Mouse (Mus musculus) stomach, adult 2 months (tissue): ENCODE data around the gene Mdm1. TPM values are rescaled to one million over a fixed set of nuclear protein-coding genes. Genes with fewer than 3 reads are reported as not detected.

ENCODE experiments used
- polyA plus RNA-seq: library from polyadenylated mRNA; depleted of rRNA; stranded (reverse); fragments of >200 nt; gene quantifications from 2 replicates; pipeline ENCODE4 v1.2.3, GENCODE M21; 2012; rRNA removed

Mdm1 gene
- polyA plus RNA-seq: 0.31 and 0.81 TPM in 2 replicates

DNA sequence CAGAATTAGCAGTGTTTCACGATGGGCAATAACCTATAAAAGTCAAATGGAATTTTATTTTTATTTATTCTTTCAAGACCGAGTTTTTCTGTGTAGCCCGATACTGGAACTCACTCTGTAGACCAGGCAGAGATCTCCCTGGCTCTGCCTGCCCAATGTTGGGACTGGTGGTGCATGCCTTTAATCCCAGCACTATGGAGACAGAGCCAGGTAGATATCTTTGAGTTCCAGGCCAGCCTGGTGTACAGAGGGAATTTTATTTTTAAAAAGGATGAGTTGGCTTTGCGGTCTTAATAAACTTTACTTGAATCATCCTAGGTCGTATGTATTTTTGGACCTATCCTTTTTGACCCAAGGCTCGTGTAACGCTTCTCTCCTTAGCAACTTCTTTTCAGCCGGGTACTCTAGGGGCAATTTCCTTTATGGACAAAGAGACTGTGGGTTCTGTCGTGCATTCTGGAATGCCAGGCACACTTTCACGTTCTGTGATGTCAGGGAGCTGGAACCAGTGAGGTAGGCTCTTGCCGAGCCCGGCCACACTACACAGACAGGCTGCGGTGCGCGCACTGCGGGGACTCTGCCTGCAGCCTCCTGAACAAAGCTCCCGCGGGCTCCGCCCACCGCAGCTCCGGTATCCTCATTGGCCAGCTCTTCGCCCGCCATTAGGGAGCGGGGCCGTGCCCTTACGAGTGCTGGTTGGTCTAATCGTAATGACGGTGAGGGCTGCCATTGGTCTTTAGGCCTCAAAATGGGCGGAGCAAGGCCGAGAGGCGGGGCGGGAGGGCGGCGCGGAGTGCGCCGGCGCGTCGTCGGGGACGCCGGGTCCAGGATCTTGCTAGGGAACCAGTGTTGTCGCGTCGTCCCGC, at the start of gene Mdm1:
Gene Mdm1 (plus strand): TSS at position 794 of the 866 bp plus-strand sequence.

DNA sequence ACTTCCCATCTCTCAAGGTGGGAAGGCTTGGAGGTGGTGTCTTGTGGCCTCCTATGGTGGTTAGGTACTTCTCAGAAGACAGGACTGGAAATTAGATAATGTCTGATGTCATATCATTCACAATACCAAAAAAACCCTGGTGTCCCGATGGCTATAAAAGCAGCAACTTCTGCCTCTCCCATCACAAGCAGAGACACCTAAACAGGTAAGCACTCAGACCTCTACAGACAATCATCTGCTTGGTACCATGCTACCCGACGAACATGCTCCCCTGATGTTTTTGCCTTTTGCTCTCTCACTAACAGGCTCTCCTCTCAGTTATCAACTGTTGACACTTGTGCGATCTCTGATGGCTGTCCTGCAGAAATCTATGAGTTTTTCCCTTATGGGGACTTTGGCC, 63.0 kb downstream of the Mdm1 start, which contains the start of gene Il22:
Gene Il22 (plus strand): TSS at position 301 of the 400 bp plus-strand sequence.

Other genes with a start within 250 kb of the Mdm1 start
- not detected in 2 replicates for gene Il22, start 63.1 kb downstream of the Mdm1 start, polyA plus RNA-seq
- not detected in 2 replicates for gene Gm32717, start 99.0 kb downstream of the Mdm1 start, polyA plus RNA-seq
- gene Gm32802, start 116.9 kb downstream of the Mdm1 start, polyA plus RNA-seq: not detected in 2 replicates
- not detected in 2 replicates for gene Iltifb, start 153.2 kb downstream of the Mdm1 start, polyA plus RNA-seq
- gene Gm9040, start 185.2 kb downstream of the Mdm1 start, polyA plus RNA-seq: not detected in 2 replicates
- not detected in 2 replicates for gene Gm9044, start 190.6 kb downstream of the Mdm1 start, polyA plus RNA-seq
- gene Gm9045, start 196.0 kb downstream of the Mdm1 start, polyA plus RNA-seq: not detected in 2 replicates
- not detected in 2 replicates for gene Gm9046, start 201.4 kb downstream of the Mdm1 start, polyA plus RNA-seq
- not detected in 2 replicates for gene Gm9048, start 206.9 kb downstream of the Mdm1 start, polyA plus RNA-seq
- not detected in 2 replicates for gene Gm9049, start 212.3 kb downstream of the Mdm1 start, polyA plus RNA-seq